Mouse (Mus musculus) splenic B cell, adult 2 months (primary cell): Measurements from ENCODE around the gene Elobl.
"Not testable (repeated sequence)": the region's sequence is repeated elsewhere in the genome, so short reads cannot be mapped to it uniquely, and the experiment has no call there.

Source experiments
- DNase-seq: peaks from one replicate; pipeline ENCODE4 v3.0.0-alpha.2; 2011; ENCODE audit warnings: low read depth, low spot score
- H3K27me3 ChIP-seq: 2 replicates; pipeline ENCODE4 v1.6.1; 2012; ENCODE audit warnings: mild to moderate bottlenecking, low read length, moderate library complexity, mixed read lengths; ENCODE audit not compliant: control insufficient read depth, poor library complexity, insufficient read depth, severe bottlenecking
- H3K36me3 ChIP-seq: 2 replicates; pipeline ENCODE4 v1.6.1; 2012; ENCODE audit warnings: mild to moderate bottlenecking, low read length, moderate library complexity, mixed read lengths; ENCODE audit not compliant: control insufficient read depth, poor library complexity, insufficient read depth, severe bottlenecking

The Elobl gene

DNA sequence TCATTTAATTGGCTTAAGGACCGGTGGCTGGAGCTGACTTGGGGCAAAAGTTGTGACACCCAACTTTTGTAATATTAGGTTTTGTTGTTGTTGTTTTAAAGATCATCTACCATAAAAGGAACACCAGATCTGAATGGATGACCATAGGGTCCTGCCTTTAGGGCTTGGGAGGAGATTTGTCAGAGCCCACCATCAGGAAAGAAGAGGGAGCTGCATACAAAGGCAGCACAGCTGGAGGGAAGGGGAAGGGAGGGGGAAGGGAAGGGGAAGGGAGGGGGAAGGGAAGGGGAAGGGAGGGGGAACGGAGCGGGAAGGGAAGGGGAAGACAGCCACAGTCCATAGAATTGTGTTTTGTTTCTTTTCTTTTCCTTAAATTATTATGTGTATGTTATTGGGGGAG, 31.7 kb upstream of the Elobl start:
- Histone ChIP-seq H3K27me3 (no peaks in the 10 kb centered on the region), H3K36me3 (0 out of 2 replicates have a peak, but pooled peaks cover 2% of the 10 kb centered on the region)
- no peak for DNase-seq

DNA sequence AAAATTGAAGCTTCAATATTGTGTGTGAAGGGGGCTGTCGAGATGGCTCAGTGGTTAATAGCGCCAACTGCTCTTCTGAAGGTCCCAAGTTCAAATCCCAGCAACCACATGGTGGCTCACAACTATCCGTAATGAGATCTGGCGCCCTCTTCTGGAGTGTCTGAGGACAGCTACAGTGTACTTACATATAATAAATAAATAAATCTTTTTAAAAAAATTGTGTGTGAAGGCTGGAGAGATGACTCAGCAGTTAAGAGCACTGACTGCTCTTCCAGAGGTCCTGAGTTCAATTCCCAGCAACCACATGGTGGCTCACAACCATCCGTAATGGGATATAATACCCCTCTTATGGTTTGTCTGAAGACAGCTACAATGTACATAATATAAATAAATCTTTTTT, 30.6 kb upstream of the Elobl start:
- not testable (repeated sequence) for DNase-seq, H3K27me3 ChIP-seq, H3K36me3 ChIP-seq

DNA sequence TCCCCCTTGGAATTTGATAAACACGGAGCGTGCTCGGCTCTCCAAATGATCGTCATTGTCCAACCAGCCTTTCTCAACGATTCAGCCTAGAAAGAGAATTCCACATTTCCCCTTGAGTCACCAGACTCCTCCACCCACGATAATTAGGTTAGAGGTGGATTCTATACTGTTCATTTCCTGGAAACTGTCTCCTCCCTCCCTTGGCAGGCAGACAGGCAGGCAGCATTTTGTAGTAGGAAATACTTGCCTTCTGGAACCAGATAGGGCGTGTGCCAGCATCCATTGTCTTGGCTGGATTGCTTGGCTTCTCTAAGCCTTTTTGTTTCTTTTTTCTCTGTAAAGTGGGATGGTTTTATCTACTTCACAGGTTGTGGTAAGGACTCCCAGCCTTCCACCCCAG, 29.7 kb upstream of the Elobl start:
- no peaks in the 10 kb centered on the region for H3K27me3 ChIP-seq
- DNase-seq, result no peak

DNA sequence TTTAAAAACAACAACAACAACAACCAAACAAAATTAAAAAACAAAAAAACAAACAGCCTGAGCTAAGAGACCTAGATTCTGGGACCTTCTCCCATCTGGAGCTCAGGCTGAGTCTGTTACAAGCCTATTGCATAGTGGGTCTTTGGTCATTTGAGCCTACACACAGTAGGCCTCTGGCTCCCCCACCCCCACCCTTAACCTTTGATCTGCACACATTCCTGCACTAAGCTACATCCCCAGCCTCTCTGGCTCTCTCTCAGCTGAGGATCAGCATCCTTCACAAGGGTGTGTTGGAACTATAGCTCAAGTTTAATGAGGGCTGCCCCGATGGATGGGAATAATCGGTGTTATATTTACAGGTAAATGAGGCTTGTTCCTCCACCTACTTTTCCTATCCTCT, 28.9 kb upstream of the Elobl start:
- Histone ChIP-seq H3K27me3 (no peaks in the 10 kb centered on the region), H3K36me3 (no peaks in the 10 kb centered on the region)
- no peak for DNase-seq

More for the DNA sequence above, 29.7 kb upstream of the Elobl start:
- no peaks in the 10 kb centered on the region for H3K36me3 ChIP-seq

GRCm38 (mm10) chr11:88994492-88994891, 27.8 kb upstream of the Elobl start:
- H3K36me3 ChIP-seq, result no peaks in the 10 kb centered on the region
- no peak for DNase-seq
- H3K27me3 ChIP-seq, result no peaks in the 10 kb centered on the region

GRCm38 (mm10) chr11:88993625-88994024, 26.9 kb upstream of the Elobl start:
- Histone ChIP-seq H3K36me3 (no peaks in the 10 kb centered on the region), H3K27me3 (no peaks in the 10 kb centered on the region)
- DNase-seq, result peak; percentile 90

DNA sequence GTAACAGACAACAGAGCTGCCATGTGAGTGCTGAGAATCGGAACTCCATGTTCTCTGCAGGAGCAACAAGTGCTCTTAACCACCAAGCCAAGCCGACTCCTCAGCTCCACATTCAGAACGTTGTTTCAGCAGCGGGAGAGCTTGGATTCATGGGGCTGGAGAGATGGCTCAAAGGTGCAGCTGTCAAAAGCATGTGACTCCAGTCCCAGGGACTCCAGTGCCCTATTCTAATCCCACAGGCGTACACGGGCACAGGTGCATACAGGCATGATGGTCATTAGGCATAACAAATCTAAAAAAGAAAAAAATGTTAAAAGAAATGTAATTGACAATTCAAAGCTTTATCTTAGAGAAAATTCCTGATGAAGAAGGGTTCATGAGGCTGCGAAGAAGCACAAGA, 26.5 kb upstream of the Elobl start:
- Histone ChIP-seq H3K36me3 (no peaks in the 10 kb centered on the region; the same call in 1 of the 2 replicates), H3K27me3 (no peaks in the 10 kb centered on the region)

GRCm38 (mm10) chr11:88989530-88989929, 22.8 kb upstream of the Elobl start:
- Histone ChIP-seq H3K36me3 (peaks cover 4% of the 10 kb centered on the region), H3K27me3 (no peaks in the 10 kb centered on the region)
- peak; percentile 77 for DNase-seq

More for the DNA sequence above, 26.5 kb upstream of the Elobl start:
- no peak for DNase-seq

- no peak for DNase-seq
- H3K36me3 ChIP-seq, result peaks cover 4% of the 10 kb centered on the region
- H3K27me3 ChIP-seq, result no peaks in the 10 kb centered on the region
Measured at GRCm38 (mm10) chr11:88988956-88989355, 22.2 kb upstream of the Elobl start.

DNA sequence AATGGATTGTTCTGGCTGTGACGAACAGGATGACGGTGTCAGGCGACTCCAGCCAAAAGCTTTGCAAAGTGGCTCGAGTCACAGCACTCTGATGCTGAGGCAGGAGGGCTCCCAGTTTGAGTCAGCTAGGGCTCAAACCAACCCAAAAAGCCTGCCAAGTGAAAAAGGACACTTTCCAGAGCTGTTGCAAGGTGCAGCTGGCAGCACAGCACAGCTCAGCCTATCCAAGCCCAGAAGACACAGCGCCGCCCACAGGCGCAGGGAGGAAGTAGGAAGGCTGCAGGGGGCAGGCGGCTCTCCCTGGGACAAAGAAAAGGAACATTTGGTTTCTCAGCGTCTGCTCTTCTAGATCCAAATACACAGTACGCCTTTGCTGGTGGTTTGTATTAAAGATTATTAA, 19.9 kb upstream of the Elobl start:
- Histone ChIP-seq H3K27me3 (no peaks in the 10 kb centered on the region), H3K36me3 (peaks cover 4% of the 10 kb centered on the region)
- DNase-seq, result no peak

DNA sequence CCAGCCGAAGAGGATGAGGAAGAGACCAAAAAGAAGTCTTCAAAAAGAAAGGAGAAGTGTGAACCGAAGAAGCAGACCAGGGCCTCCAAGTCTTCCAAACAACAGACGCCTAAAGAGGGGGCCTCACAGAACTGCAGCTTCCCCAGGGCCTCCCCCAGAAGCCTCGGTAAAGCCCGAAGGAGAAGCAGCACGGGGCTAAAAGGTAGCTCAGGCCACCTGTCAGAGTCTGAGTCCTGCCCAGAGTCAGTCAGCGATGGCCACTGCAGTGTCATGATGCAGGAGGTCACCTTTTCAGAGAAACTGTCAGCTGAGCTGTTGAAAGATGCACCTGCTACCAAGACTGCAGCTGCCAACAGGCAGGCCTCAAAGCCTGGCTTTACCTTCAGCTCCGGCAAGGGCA, 14.6 kb upstream of the Elobl start:
- Histone ChIP-seq H3K27me3 (no peaks in the 10 kb centered on the region), H3K36me3 (peaks cover 4% of the 10 kb centered on the region; the same call in 1 of the 2 replicates)
- DNase-seq, result no peak

DNA sequence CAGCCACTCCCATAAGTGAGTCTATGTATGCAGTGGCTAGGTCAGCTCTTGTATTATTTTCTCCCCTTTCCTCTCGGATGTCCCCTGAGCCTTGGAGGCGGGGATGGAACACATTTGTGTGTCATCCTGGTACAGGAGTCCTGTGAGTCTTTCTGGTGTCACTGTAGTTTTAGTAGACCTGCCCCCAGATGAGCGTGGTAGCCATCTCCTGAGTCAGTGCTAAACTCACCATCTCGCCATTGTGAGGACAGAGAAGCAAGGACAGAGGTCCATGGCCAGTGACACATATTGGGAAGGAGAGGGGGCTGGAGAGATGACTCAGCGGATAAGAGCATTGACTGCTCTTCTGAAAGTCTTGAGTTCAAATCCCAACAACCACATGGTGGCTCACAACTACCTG, 10.5 kb upstream of the Elobl start:
- H3K36me3 ChIP-seq, result no peaks in the 10 kb centered on the region
- no peaks in the 10 kb centered on the region for H3K27me3 ChIP-seq
- no peak for DNase-seq

- Histone ChIP-seq H3K27me3 (no peaks in the 10 kb centered on the region), H3K36me3 (no peaks in the 10 kb centered on the region)
- peak; percentile 48 for DNase-seq
Measured at GRCm38 (mm10) chr11:88976320-88976719, 9.6 kb upstream of the Elobl start.

- peak; percentile 95 for DNase-seq
- H3K27me3 ChIP-seq, result no peaks in the 10 kb centered on the region
- no peaks in the 10 kb centered on the region for H3K36me3 ChIP-seq
Measured at GRCm38 (mm10) chr11:88973776-88974701, 7.3 kb upstream of the Elobl start.

- DNase-seq, result peak; percentile 19
- Histone ChIP-seq H3K36me3 (no peaks in the 10 kb centered on the region), H3K27me3 (no peaks in the 10 kb centered on the region)
Measured at GRCm38 (mm10) chr11:88970202-88970732, 3.5 kb upstream of the Elobl start, which contains the start of gene Coil. Coil (plus strand) TSS chr11:88970252.
